Mouse (Mus musculus): Measurements from ENCODE around the gene Rhbdf2.
"Not testable (repeated sequence)": the region's sequence is repeated elsewhere in the genome, so short reads cannot be mapped to it uniquely, and the experiment has no call there.

Rhbdf2 gene

GRCm38 (mm10) chr11:116626299-116627071 is at the start of gene Rhbdf2:
Gene Rhbdf2, minus strand, starts transcription at chr11:116627019.
- no peak for DNase-seq (ENCODE audit: low spot score in 2 of 2)

DNA sequence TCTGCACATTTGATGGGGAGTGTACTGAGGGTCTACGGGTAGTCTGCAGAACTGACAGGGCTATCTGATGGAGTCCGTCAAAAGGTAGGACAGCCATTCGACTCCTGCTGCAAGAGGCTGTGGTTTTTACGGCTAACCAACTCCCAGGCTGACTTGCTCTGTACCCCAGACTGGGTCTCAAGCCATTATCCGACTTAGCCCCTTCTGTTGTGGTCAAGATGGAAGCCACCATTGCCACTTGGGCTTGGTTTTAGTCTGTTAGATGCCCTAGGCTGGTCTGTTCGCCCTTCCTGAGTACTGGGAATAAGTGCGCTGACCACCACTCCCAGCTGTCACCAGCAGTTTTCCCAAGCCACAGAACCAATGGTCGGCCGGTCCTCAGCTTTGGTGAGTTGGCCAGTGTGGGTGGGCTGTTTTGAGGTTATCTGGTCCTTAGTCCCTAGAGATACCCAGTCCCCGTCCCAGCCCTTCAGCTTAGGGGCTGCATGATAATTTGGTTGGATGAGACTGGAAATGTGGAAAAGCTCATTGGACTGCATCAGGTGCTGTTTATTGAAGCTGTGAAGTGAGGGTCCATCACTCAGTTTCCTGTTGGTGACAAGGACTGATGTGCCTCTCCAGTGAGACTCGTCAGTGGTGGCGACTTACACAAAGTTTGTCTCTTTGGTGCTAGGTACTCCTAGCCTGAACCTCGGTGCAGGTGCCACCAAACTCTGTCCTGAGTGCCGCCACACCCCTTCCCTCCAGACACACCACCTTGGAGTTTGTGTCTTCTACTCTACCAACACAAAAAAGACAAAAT is 49.6 kb upstream of the Rhbdf2 start:
- DNase-seq (ENCODE audit: low spot score in 2 of 2), result no peak

DNA sequence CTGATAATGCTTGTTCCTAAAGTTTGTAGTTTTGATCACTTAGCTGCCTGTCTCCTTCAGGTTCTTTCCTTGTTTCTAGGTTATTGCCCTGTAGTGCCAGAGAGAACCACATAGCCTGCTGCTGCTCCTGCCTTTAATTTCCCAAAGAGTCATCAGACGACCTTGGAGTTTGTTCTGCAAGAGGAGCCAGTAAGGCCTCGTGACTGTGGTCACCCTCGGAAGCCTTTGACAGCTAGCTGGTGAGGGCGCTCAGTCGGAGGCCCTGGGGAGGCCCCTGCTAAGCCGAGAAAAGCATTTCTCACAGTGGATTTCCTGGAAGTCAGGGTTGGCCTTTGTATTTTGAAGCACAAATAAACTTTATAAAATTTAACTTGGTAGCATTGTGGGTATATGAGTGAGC is 48.6 kb upstream of the Rhbdf2 start:
- DNase-seq (ENCODE audit: low spot score in 2 of 2), result not testable (repeated sequence)

GRCm38 (mm10) chr11:116674616-116675379 is 48.0 kb upstream of the Rhbdf2 start:
- DNase-seq (ENCODE audit: low spot score in 2 of 2), result no peak

DNA sequence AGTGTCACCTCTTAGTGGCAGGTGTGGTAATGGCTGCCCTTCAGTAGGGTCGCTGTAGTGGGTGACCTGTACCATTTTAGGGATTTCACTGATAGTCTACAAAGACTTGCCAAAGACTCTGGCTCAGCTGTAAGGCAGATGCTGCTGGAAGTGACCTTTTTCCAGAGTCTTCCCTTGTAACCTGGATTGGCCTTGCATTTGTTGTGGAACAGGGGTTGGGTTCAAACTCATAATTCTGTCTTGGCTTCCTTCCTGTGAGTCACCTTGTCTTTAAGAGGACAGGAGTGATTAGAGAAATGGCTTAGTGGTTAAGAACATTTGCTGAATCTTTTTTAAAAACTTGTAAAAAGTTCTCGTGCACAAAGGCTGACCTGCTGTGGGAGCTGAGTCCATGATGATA is 46.6 kb upstream of the Rhbdf2 start:
- DNase-seq (ENCODE audit: low spot score in 2 of 2), result no peak

DNA sequence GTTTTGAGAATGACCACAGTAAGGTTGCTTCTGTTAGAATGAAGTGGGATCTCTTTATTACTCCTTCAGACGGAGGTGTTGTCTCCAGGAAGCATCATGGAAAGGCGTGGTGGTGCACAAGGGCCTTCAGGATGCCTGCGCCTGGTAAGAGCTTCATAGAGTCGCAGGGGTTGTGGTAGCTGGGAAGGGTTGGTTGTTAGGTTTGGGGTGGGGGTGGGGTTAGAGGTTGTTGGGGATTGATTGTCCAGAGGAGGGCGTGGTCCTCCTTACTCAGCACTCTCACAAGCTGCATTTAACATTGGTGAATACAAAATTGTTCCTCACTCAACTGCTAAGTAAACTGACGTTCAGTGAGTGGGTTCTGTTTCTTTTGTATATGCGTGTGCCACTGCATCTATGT is 45.8 kb upstream of the Rhbdf2 start:
- no peak for DNase-seq (ENCODE audit: low spot score in 2 of 2)

DNA sequence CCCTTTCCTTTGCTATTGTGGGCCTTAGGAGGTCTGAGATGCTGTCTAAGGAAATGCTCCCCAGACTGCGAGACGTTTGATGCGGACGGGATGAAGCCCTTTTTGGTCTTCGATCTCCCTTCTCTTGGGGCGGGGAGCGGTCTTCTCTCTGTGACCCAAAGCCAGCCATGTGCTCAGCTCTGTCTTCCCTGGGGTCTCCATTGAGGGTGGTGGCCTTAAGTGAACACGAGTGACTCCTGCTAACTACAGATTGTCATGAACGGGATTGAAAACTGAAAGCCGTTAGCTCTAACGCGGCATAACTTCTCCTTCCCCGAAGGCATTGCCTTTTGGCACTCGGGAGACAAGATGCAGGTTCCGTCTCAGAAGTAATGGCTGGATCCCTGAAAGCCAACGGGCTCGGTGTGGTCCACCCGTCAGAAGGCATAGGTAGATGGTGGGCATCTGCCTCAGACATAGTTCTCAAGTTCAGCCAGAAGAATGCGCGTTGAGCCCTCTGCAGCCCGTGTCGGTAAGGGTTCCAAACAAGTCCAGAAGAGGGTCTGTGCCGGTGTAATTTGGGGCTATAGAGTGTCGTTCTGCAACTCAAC is 45.1 kb upstream of the Rhbdf2 start:
- DNase-seq (ENCODE audit: low spot score in 2 of 2), result no peak

GRCm38 (mm10) chr11:116671112-116671844 is 44.5 kb upstream of the Rhbdf2 start:
- DNase-seq (ENCODE audit: low spot score in 2 of 2), result peak; percentile 96 to 98

- no peak for DNase-seq (ENCODE audit: low spot score in 2 of 2)
These were observed 43.6 kb upstream of the Rhbdf2 start for GRCm38 (mm10) chr11:116670386-116670785.

GRCm38 (mm10) chr11:116669787-116670365 is 43.1 kb upstream of the Rhbdf2 start:
- DNase-seq (ENCODE audit: low spot score in 2 of 2), result no peak

DNA sequence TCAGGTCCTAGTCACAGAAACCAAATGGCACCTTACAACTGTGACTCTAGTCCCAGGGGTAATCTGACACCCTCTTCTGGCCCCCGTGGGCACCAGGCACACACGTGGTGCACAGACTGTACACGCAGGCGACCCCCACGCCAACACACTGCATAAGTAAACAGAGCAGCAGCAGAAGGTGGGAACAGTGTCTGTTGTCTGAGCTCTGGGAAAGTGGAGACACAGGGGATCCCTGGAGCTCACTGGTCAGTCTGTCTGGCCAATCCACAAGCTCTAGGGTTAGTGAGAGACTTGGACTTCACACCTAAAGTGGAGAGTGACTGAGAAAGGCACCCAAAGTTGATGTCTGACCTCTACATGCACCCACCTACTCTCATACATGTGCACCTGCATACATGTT is 42.5 kb upstream of the Rhbdf2 start:
- DNase-seq (ENCODE audit: low spot score in 2 of 2), result no peak

DNA sequence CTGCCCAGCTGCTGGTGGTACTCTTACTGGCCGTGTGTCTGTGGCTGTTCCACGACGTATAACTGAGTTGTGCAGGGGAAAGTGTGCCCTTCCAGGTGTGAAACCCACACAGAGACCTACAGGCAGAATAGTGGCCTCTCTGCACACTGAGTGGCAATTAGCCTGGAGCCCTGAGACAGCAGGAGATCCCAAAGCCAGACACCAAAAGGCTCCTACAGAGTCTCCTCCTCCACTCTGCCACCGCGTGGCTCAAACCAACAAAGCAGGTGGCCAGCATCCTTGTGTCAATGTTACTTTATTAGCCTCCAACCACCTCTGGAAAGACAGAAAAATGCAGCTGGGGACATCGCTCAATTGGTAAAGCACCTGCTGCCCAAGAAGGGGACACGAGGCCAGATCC is 42.0 kb upstream of the Rhbdf2 start:
- no peak for DNase-seq (ENCODE audit: low spot score in 2 of 2)

GRCm38 (mm10) chr11:116668381-116668825 is 41.6 kb upstream of the Rhbdf2 start:
- no peak for DNase-seq (ENCODE audit: low spot score in 2 of 2)

DNA sequence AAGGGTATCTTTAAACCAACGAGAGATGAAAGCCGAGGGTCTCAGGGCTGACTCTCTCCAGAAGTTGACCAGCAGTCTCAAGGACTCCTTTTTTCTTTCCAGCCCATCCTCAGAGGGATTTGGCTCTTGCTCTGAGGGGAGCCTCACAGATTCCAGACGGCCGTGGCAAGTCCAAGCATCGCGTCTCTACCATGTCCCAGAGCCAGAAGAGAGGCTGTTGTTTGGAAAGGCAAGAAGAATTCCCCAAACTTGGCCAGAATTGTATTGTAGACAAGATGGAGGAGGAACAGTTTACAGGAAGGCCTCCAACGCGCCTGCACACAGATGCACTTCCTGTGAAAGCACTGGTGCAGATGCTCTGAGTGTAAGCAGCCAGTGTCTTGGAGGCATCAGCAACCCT is 41.1 kb upstream of the Rhbdf2 start:
- no peak for DNase-seq (ENCODE audit: low spot score in 2 of 2)

DNA sequence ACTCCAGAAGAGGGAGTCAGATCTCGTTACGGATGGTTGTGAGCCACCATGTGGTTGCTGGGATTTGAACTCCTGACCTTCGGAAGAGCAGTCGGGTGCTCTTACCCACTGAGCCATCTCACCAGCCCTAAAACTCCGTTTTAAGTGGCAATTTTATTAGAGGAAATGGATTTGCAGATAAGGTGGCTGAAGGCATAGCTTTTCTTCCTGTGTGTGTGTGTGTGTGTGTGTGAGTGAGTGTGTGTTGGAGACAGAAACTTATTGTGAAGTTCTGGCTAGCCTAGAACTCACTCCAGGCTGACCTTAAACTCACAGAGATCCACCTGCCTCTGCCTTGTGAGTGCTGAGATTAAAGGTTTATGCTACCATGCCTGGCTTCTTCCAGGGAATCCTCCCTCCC is 40.2 kb upstream of the Rhbdf2 start:
- DNase-seq (ENCODE audit: low spot score in 2 of 2), result not testable (repeated sequence)

GRCm38 (mm10) chr11:116666566-116666965 is 39.7 kb upstream of the Rhbdf2 start:
- DNase-seq (ENCODE audit: low spot score in 2 of 2), result no peak

DNA sequence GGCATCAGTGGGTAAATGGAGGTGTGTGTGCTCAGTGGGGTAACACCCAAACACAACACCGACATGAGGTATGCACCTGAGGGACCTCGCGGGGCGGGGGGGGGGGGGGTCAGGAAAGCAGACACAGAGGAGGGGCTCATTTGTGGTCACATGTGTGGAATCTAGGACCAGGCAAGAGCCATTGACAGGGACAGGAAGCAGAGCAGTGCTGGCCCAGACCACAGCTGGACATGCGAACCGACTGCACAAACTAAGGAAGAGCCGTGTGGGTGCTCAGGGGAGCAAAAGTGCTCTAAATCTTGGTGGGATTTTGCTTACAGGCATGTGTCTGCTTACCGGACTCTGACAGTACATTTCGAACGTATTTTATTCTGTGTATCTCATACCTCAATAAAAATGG is 38.5 kb upstream of the Rhbdf2 start:
- no peak for DNase-seq (ENCODE audit: low spot score in 2 of 2)

- no peak for DNase-seq (ENCODE audit: low spot score in 2 of 2)
These were observed 35.1 kb upstream of the Rhbdf2 start for GRCm38 (mm10) chr11:116661948-116662377.

GRCm38 (mm10) chr11:116661291-116661947 is 34.6 kb upstream of the Rhbdf2 start:
- DNase-seq (ENCODE audit: low spot score in 2 of 2), result no peak

DNA sequence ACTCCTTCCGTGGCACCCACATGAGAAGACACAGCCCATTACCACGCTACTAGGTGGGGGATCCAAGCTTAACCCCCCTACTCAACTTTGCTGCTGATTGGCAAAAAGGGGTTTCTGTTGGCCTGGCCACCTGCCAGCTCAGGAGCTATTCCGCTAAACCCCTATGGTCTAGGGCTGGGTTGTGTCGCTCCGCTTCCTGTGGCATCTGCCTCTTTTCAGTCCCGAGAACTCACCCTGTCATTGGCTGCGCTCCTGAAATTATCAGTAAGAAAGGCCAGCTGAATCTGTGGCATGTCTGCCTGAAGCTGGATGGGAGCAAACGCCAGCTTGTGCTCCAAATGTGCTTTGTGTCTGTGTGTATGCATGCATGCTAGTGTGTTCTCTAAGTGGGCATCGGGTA is 33.4 kb upstream of the Rhbdf2 start:
- no peak for DNase-seq (ENCODE audit: low spot score in 2 of 2)
